Mouse (Mus musculus) neural tube, embryonic 14.5 days (tissue): ENCODE results near the gene Ptprh. TPM values are rescaled to one million over a fixed set of nuclear protein-coding genes. Genes with fewer than 3 reads are reported as not detected.

ENCODE experiments used
- ATAC-seq: fragments of 200-750 bp; cut with Nextera tagmentation; 2 replicates; pipeline ENCODE4 v1.8.0; 2017; ENCODE audit warnings: low read depth, mild to moderate bottlenecking, moderate TSS enrichment, moderate library complexity
- H3K27ac ChIP-seq: fragments of 300-500 bp; sonication (generic); 2 replicates; pipeline ENCODE4 v1.5.1; 2014; ENCODE audit warnings: low read depth, mild to moderate bottlenecking, control low read depth, low read length, moderate library complexity, mixed read lengths
- H3K27me3 ChIP-seq: fragments of 300-500 bp; sonication (generic); 2 replicates; pipeline ENCODE4 v1.6.1; 2014; ENCODE audit warnings: low read length; ENCODE audit not compliant: control insufficient read depth, insufficient read depth
- H3K36me3 ChIP-seq: fragments of 300-500 bp; sonication (generic); 2 replicates; pipeline ENCODE4 v1.6.1; 2014; ENCODE audit warnings: low read length, mixed read lengths; ENCODE audit not compliant: control insufficient read depth, insufficient read depth
- H3K4me1 ChIP-seq: fragments of 300-500 bp; sonication (generic); 2 replicates; pipeline ENCODE4 v1.6.1; 2014; ENCODE audit warnings: low read length; ENCODE audit not compliant: control insufficient read depth, insufficient read depth
- H3K4me2 ChIP-seq: fragments of 300-500 bp; sonication (generic); 2 replicates; pipeline ENCODE4 v1.6.1; 2014; ENCODE audit warnings: mild to moderate bottlenecking, low read depth, low read length, control low read depth
- H3K4me3 ChIP-seq: fragments of 300-500 bp; sonication (generic); 2 replicates; pipeline ENCODE4 v1.5.1; 2014; ENCODE audit warnings: low read depth, low read length, control low read depth, mixed read lengths
- H3K9ac ChIP-seq: fragments of 300-500 bp; sonication (generic); replicated peaks from 2 replicates; pipeline ENCODE4 v1.6.1; 2014; ENCODE audit warnings: low read depth, mild to moderate bottlenecking, control low read depth, low read length, mixed read lengths
- H3K9me3 ChIP-seq: fragments of 300-500 bp; sonication (generic); 2 replicates; pipeline ENCODE4 v1.6.1; 2016; ENCODE audit warnings: low read length; ENCODE audit not compliant: control insufficient read depth
- WGBS: fragments of 180-500 bp; shearing (Covaris S2); extraction: QIAGEN DNeasy Blood & Tissue Kit; methylation state at CpG from one replicate; pipeline ENCODE4 v1.1.7; 2014; 5-methylcytosine and 5-hydroxymethylcytosine counted together
- microRNA-seq: library from miRNA; unstranded; fragments of <30 nt; microRNA quantifications from one replicate; pipeline ENCODE4, GENCODE M21; 2016
- polyA plus RNA-seq: library from polyadenylated mRNA; unstranded; fragments of >200 nt; fragmentation: Nextera tagmentation; extraction: Ambion mirVana; gene quantifications from 2 replicates; pipeline ENCODE4 v1.2.1, GENCODE M21; 2014

The Ptprh gene
- polyA plus RNA-seq, 1 experiment from 2014 or later, result 0.20 TPM

GRCm38 (mm10) chr7:4502421-4503090 is 101.3 kb downstream of the Ptprh start:
- H3K27ac ChIP-seq, result peak overlapping the region; percentile 89
- no peaks in the 10 kb centered on the region for H3K27me3 ChIP-seq
- 17% methylated on average over 14 of the region's 14 CpGs for WGBS
- H3K9ac ChIP-seq, result no peak overlapping the region; the same call in 1 of the 2 replicates
- peak overlapping the region; percentile 92 for H3K4me2 ChIP-seq
- 0 out of 2 replicates have a peak, but pooled peaks cover 2% of the 10 kb centered on the region for H3K36me3 ChIP-seq
- peak; percentile 13 for ATAC-seq
- no peaks in the 10 kb centered on the region for H3K9me3 ChIP-seq
- H3K4me1 ChIP-seq, result peaks cover 27% of the 10 kb centered on the region
- H3K4me3 ChIP-seq, result peak overlapping the region; percentile 76

DNA sequence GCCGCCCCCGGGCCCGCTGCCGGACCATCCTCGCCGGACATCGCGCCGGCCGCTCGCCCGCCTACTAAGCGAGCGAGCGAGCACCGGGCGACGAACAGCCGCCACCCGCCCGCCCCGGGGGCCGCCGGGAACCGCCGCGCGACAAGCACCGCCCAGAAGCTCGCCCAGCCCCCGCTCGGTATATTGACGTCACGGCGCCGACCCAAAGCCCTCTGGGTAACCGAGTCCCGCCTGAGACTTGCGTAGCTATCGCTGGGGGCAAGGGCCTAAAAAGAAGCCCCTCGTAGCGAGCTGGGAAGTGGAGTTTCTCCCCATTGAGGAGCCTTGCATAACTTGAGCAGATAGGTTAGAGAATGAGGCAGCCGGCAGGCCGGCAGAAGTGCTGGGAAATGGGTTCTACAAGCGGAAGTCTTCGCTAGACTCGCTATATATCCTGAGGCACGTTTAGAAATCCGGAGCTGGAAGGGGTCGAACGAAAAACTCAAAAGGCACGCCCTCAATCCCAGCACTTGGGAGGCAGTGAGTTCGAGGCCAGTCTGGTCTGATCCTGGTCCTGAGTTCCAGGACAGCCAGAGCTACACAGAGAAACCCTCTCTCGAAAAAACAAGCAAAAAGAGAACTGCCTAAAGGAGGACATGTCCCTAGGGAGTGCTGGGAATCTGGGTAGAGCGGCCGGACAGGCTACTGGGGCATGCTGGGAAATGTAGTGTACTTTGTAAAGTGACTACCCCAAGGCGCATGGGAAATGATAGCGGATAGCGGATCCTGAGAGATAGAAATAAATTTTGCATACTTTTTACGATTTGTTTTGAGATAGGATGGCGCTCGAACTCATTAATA is 102.1 kb downstream of the Ptprh start, which contains the start of gene Ppp1r12c:
Ppp1r12c (minus strand) TSS at position 123 of the 840 bp plus-strand sequence.
- peak within 1 kb of the TSS; percentile 89 for H3K27ac ChIP-seq
- H3K4me1 ChIP-seq, result peaks cover 28% of the 10 kb centered on the region
- WGBS, result under 1% methylated on average over 52 of the region's 62 CpGs
- no peaks in the 10 kb centered on the region for H3K27me3 ChIP-seq
- H3K9me3 ChIP-seq, result no peaks in the 10 kb centered on the region
- H3K9ac ChIP-seq, result peak within 1 kb of the TSS; percentile 95
- peaks cover 2% of the 10 kb centered on the region; the same call in 1 of the 2 replicates for H3K36me3 ChIP-seq
- H3K4me2 ChIP-seq, result peak within 1 kb of the TSS; percentile 92
- H3K4me3 ChIP-seq, result peak within 1 kb of the TSS; percentile 76
- ATAC-seq, result peak; percentile 92

- ATAC-seq, result peak; percentile 57
- under 1% methylated on average over 14 of the region's 52 CpGs for WGBS
- Histone ChIP-seq H3K27me3 (no peaks in the 10 kb centered on the region), H3K4me1 (peaks cover 28% of the 10 kb centered on the region), H3K36me3 (peaks cover 6% of the 10 kb centered on the region; the same call in 1 of the 2 replicates), H3K4me3 (peak overlapping the region; percentile 76), H3K9ac (peak overlapping the region; percentile 95), H3K9me3 (no peaks in the 10 kb centered on the region), H3K4me2 (peak overlapping the region; percentile 92), H3K27ac (peak overlapping the region; percentile 89)
Observed at GRCm38 (mm10) chr7:4500892-4501471, 102.9 kb downstream of the Ptprh start.

GRCm38 (mm10) chr7:4499034-4499433 is 104.8 kb downstream of the Ptprh start:
- no peak overlapping the region for H3K27ac ChIP-seq
- peaks cover 12% of the 10 kb centered on the region; the same call in 1 of the 2 replicates for H3K36me3 ChIP-seq
- no peak overlapping the region for H3K4me3 ChIP-seq
- no peak for ATAC-seq
- H3K27me3 ChIP-seq, result no peaks in the 10 kb centered on the region
- H3K9me3 ChIP-seq, result no peaks in the 10 kb centered on the region
- peak overlapping the region; percentile 34 for H3K9ac ChIP-seq
- H3K4me2 ChIP-seq, result peak overlapping the region; percentile 27; the same call in 1 of the 2 replicates
- 96% methylated on average over 4 of the region's 4 CpGs for WGBS
- peaks cover 28% of the 10 kb centered on the region for H3K4me1 ChIP-seq

Small RNAs within 50 kb of the gene (microRNA-seq; reads per million reads assigned to microRNA genes)
- gene Gm23577, result not detected

Other genes with a start within 250 kb of the Ptprh start
- gene Gp6, start 206.3 kb downstream of the Ptprh start, polyA plus RNA-seq, result not detected in 2 replicates
- gene Rdh13, start 158.4 kb downstream of the Ptprh start, polyA plus RNA-seq, result 43.7 and 44.6 TPM in 2 replicates
- 5.9 and 6.9 TPM in 2 replicates for gene Eps8l1, start 143.4 kb downstream of the Ptprh start, polyA plus RNA-seq
- 48.6 and 52.4 TPM in 2 replicates for gene Ppp1r12c, start 102.4 kb downstream of the Ptprh start, polyA plus RNA-seq
- gene Tnnt1, start 87.7 kb downstream of the Ptprh start, polyA plus RNA-seq, result 2.8 and 4.9 TPM in 2 replicates
- gene Tnni3, start 79.8 kb downstream of the Ptprh start, polyA plus RNA-seq, result 0.84 and 2.0 TPM in 2 replicates
- gene Dnaaf3, start 71.6 kb downstream of the Ptprh start, polyA plus RNA-seq, result 0.66 and 0.91 TPM in 2 replicates
- gene Syt5, start 56.5 kb downstream of the Ptprh start, polyA plus RNA-seq, result 71.5 and 79.9 TPM in 2 replicates
- 3.3 and 3.4 TPM in 2 replicates for gene Tmem86b, start 27.4 kb upstream of the Ptprh start, polyA plus RNA-seq
- gene Ppp6r1, start 55.0 kb upstream of the Ptprh start, polyA plus RNA-seq, result 6.1 and 10.9 TPM in 2 replicates
- 141 and 143 TPM in 2 replicates for gene Hspbp1, start 81.0 kb upstream of the Ptprh start, polyA plus RNA-seq
- gene Brsk1, start 86.6 kb upstream of the Ptprh start, polyA plus RNA-seq, result 10.1 and 12.9 TPM in 2 replicates
- gene Tmem150b, start 121.2 kb upstream of the Ptprh start, polyA plus RNA-seq, result 0.19 TPM in 2 replicates
- 50.9 and 64.8 TPM in 2 replicates for gene Kmt5c, start 136.1 kb upstream of the Ptprh start, polyA plus RNA-seq
- gene Cox6b2, start 149.1 kb upstream of the Ptprh start, polyA plus RNA-seq, result 10.8 and 17.7 TPM in 2 replicates
- gene Fam71e2, start 167.3 kb upstream of the Ptprh start, polyA plus RNA-seq, result 0.13 TPM in 1 of 2 replicates, not detected in the other
- 0.44 and 0.48 TPM in 2 replicates for gene Il11, start 178.8 kb upstream of the Ptprh start, polyA plus RNA-seq
- gene Tmem190, start 178.9 kb upstream of the Ptprh start, polyA plus RNA-seq, result 0.46 TPM in 1 of 2 replicates, not detected in the other
- gene Tmem238, start 185.6 kb upstream of the Ptprh start, polyA plus RNA-seq, result 3.5 and 3.6 TPM in 2 replicates
- 154 and 173 TPM in 2 replicates for gene Rpl28, start 188.8 kb upstream of the Ptprh start, polyA plus RNA-seq
- 249 and 263 TPM in 2 replicates for gene Ube2s, start 208.5 kb upstream of the Ptprh start, polyA plus RNA-seq
- gene Shisa7, start 240.7 kb upstream of the Ptprh start, polyA plus RNA-seq, result 16.8 and 18.7 TPM in 2 replicates